Mouse (Mus musculus): ENCODE measurements around the gene Notch2. TPM values are rescaled to one million over a fixed set of nuclear protein-coding genes. Genes with fewer than 3 reads are reported as not detected.

The Notch2 gene
- polyA plus RNA-seq, 1 experiment from 2014 or later, result 10.8 TPM

DNA sequence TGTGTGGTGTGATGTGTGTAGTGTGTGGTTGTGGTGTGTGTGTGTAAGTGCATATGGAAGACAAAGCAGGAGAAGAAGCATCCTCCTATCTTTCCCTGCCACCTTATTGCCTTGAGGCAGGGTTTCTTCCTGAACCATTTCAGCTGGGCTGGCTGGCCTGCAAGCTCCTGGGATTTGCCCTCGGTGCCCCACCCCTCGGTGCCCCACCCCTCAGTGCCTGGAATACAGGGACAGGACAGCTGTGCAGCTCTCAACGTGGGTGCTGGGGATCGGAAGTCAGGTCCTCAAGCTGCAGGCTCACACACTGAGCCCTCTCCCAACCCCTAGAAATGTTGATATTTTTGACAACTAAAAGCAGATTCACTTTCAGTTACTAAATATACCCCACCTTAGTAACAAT lies 142.8 kb downstream of the Notch2 start:
- ATAC-seq (ENCODE audit: low FRiP score, low TSS enrichment) (no peak), DNase-seq (no peak)
- 54% methylated on average over 4 of the region's 4 CpGs for WGBS
- H3K4me2 ChIP-seq (ENCODE audit: low read length), result no peak overlapping the region
- H3K9me3 ChIP-seq (ENCODE audit: control insufficient read depth, low read length), result no peaks in the 10 kb centered on the region
- H3K27me3 ChIP-seq (ENCODE audit: control insufficient read depth, insufficient read depth, low read length), result no peaks in the 10 kb centered on the region
- H3K36me3 ChIP-seq (ENCODE audit: control insufficient read depth, insufficient read depth, low read length), result no peaks in the 10 kb centered on the region
- no peak overlapping the region for H3K27ac ChIP-seq (replicated peaks; ENCODE audit: low read depth, low read length)
- H3K4me1 ChIP-seq (ENCODE audit: control insufficient read depth, insufficient read depth, low read length), result no peaks in the 10 kb centered on the region
- H3K4me3 ChIP-seq (replicated peaks; ENCODE audit: low read depth, low read length), result no peak overlapping the region
- H3K9ac ChIP-seq (replicated peaks; ENCODE audit: low read length), result no peak overlapping the region

DNA sequence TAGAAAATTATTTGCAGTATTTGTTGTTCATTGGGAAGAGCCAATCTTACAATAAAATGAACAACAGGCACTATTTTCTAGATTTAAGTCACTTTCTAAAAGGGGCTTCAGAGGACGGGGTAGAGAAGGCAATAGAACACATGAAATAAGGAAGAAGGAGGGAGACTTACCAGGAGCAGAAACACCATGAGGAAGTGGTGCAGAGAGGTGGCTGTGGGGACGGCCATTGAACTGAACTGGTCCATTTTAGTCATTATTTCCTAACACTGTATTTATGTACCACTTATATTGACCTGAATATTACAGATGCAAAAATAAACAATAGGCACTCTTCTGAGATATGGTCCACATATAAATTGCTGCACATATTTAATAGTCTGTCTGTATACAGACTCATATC lies 143.7 kb downstream of the Notch2 start:
- Histone ChIP-seq H3K4me3 (replicated peaks; ENCODE audit: low read depth, low read length) (no peak overlapping the region), H3K27me3 (ENCODE audit: control insufficient read depth, insufficient read depth, low read length) (no peaks in the 10 kb centered on the region), H3K9ac (replicated peaks; ENCODE audit: low read length) (no peak overlapping the region), H3K36me3 (ENCODE audit: control insufficient read depth, insufficient read depth, low read length) (no peaks in the 10 kb centered on the region), H3K4me1 (ENCODE audit: control insufficient read depth, insufficient read depth, low read length) (no peaks in the 10 kb centered on the region), H3K4me2 (ENCODE audit: low read length) (no peak overlapping the region), H3K9me3 (ENCODE audit: control insufficient read depth, low read length) (no peaks in the 10 kb centered on the region), H3K27ac (replicated peaks; ENCODE audit: low read depth, low read length) (no peak overlapping the region)
- ATAC-seq (ENCODE audit: low FRiP score, low TSS enrichment) (no peak), DNase-seq (no peak)
- WGBS, result 84% methylated on average over 2 of the region's 2 CpGs

DNA sequence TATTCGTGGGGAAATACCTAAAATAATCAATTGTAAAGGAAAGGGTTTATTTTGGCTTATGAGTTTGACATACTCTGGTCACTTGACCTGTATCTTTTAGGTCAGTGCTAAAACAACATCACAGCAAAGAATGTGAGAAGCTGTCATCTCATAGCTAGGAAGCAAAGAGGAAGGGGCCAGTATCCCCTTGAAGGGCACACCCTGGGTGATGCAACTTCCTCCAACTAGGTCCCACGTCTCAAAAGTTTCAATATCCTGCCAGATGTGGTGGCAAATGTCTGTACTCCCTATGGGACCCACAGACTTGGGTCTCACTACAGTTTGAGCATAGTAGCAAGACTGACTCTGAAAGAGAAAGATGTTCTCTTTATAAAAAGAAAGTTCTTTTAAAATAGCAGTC lies 144.3 kb downstream of the Notch2 start:
- Histone ChIP-seq H3K36me3 (ENCODE audit: control insufficient read depth, insufficient read depth, low read length) (no peaks in the 10 kb centered on the region), H3K4me3 (replicated peaks; ENCODE audit: low read depth, low read length) (no peak overlapping the region), H3K9me3 (ENCODE audit: control insufficient read depth, low read length) (no peaks in the 10 kb centered on the region), H3K27ac (replicated peaks; ENCODE audit: low read depth, low read length) (no peak overlapping the region), H3K4me1 (ENCODE audit: control insufficient read depth, insufficient read depth, low read length) (no peaks in the 10 kb centered on the region), H3K27me3 (ENCODE audit: control insufficient read depth, insufficient read depth, low read length) (no peaks in the 10 kb centered on the region), H3K4me2 (ENCODE audit: low read length) (no peak overlapping the region), H3K9ac (replicated peaks; ENCODE audit: low read length) (no peak overlapping the region)
- 69% methylated on average over 2 of the region's 2 CpGs for WGBS
- DNase-seq, result no peak
- no peak for ATAC-seq (ENCODE audit: low FRiP score, low TSS enrichment)

DNA sequence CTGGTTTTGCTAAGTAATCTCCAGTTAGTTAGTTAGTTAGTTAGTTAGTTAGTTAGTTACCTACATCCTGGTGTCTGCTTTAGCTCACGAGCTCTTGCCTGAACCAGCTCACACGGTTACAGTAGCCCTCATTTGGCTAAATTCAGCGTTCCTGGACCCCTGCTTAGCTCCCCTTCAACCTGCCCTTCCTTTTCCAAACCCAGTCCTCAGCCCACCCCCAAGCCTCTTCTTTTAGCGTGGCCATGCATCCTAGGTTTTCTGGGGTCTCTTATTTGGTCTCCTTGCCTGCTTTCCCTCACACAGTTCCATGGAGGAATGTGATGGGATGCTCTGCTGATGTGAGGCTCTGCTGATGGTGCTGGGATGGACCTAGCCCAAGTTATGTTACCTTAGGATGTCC lies 145.3 kb downstream of the Notch2 start:
- Histone ChIP-seq H3K4me1 (ENCODE audit: control insufficient read depth, insufficient read depth, low read length) (no peaks in the 10 kb centered on the region), H3K4me2 (ENCODE audit: low read length) (no peak overlapping the region), H3K4me3 (replicated peaks; ENCODE audit: low read depth, low read length) (no peak overlapping the region), H3K9ac (replicated peaks; ENCODE audit: low read length) (no peak overlapping the region), H3K9me3 (ENCODE audit: control insufficient read depth, low read length) (no peaks in the 10 kb centered on the region), H3K27ac (replicated peaks; ENCODE audit: low read depth, low read length) (no peak overlapping the region), H3K27me3 (ENCODE audit: control insufficient read depth, insufficient read depth, low read length) (no peaks in the 10 kb centered on the region), H3K36me3 (ENCODE audit: control insufficient read depth, insufficient read depth, low read length) (no peaks in the 10 kb centered on the region)
- ATAC-seq (ENCODE audit: low FRiP score, low TSS enrichment) (no peak), DNase-seq (no peak)
- 73% methylated on average over 4 of the region's 4 CpGs for WGBS

DNA sequence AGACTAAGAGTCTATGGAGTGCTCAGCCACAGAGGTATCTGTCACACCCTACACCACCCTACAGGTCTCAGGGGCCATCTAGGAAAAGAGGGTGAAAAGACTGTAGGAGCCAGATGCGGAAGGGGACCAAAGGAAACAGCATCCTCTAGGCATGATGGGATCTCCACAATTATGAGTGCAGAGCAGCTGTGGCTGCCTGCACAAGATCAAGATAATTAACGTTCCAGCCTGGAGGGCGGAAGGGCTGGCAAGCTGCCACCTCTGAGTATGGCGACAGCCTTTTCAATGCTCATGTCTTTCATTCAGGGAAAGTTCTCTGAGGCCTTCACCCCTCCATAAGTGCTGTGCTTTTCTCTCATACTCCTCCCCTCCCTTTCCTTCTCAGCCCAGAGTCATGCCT lies 146.0 kb downstream of the Notch2 start:
- no peak overlapping the region for H3K4me2 ChIP-seq (ENCODE audit: low read length)
- H3K27me3 ChIP-seq (ENCODE audit: control insufficient read depth, insufficient read depth, low read length), result no peaks in the 10 kb centered on the region
- H3K36me3 ChIP-seq (ENCODE audit: control insufficient read depth, insufficient read depth, low read length), result no peaks in the 10 kb centered on the region
- peak; percentile 54 for DNase-seq
- no peak for ATAC-seq (ENCODE audit: low FRiP score, low TSS enrichment)
- H3K4me1 ChIP-seq (ENCODE audit: control insufficient read depth, insufficient read depth, low read length), result no peaks in the 10 kb centered on the region
- WGBS, result 54% methylated on average over 4 of the region's 4 CpGs
- no peak overlapping the region for H3K4me3 ChIP-seq (replicated peaks; ENCODE audit: low read depth, low read length)
- H3K9ac ChIP-seq (replicated peaks; ENCODE audit: low read length), result no peak overlapping the region
- no peaks in the 10 kb centered on the region for H3K9me3 ChIP-seq (ENCODE audit: control insufficient read depth, low read length)
- H3K27ac ChIP-seq (replicated peaks; ENCODE audit: low read depth, low read length), result no peak overlapping the region

DNA sequence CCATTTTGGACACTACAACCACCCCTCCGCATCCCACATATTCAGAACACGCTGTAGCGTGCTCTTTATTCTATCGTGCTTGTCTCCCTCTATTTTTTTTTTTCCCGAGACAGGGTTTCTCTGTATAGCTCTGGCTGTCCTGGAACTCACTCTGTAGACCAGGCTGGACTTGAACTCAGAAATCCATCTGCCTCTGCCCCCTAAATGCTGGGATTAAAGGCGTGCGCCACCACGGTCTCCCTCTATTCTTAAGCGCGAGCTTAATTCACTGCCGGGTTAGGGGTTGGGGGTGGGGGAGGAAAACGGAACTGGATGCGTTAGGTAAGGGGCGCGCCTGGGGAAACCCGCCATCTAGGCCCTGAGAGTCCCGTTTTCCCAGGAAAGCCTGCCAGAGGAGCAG lies 147.0 kb downstream of the Notch2 start, which contains the start of gene Adam30:
Adam30 (plus strand) TSS at position 301 of the 400 bp plus-strand sequence.
- Histone ChIP-seq H3K4me2 (ENCODE audit: low read length) (no peak within 1 kb of the TSS), H3K9ac (replicated peaks; ENCODE audit: low read length) (no peak within 1 kb of the TSS), H3K4me1 (ENCODE audit: control insufficient read depth, insufficient read depth, low read length) (no peaks in the 10 kb centered on the region), H3K36me3 (ENCODE audit: control insufficient read depth, insufficient read depth, low read length) (no peaks in the 10 kb centered on the region), H3K27me3 (ENCODE audit: control insufficient read depth, insufficient read depth, low read length) (no peaks in the 10 kb centered on the region), H3K4me3 (replicated peaks; ENCODE audit: low read depth, low read length) (no peak within 1 kb of the TSS), H3K9me3 (ENCODE audit: control insufficient read depth, low read length) (no peaks in the 10 kb centered on the region), H3K27ac (replicated peaks; ENCODE audit: low read depth, low read length) (no peak within 1 kb of the TSS)
- DNase-seq (no peak), ATAC-seq (ENCODE audit: low FRiP score, low TSS enrichment) (no peak)
- WGBS, result 90% methylated on average over 17 of the region's 17 CpGs

DNA sequence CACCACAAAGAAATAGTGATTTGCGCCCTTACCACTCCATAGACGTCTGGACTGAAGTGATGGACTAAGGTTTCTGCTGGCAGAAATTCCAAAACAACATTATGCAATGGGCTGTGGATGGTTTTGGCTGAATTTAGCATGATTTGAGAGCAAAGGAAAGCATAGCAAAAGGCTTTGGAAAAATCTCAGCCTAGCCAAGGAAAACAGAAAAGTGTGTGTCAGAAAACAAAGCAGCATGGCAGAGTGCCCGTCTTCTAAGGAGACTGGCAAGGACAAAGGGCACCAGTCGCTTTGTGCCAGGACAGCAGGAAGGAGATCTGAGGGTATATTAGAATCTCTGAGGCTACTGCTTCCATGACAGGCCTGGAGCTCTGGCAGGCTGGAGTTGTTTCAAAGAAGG lies 165.0 kb downstream of the Notch2 start:
- no peaks in the 10 kb centered on the region; the same call in 1 of the 2 replicates for H3K9me3 ChIP-seq (ENCODE audit: control insufficient read depth, low read length)
- H3K27me3 ChIP-seq (ENCODE audit: control insufficient read depth, insufficient read depth, low read length), result no peaks in the 10 kb centered on the region
- H3K4me2 ChIP-seq (ENCODE audit: low read length), result no peak overlapping the region
- H3K4me1 ChIP-seq (ENCODE audit: control insufficient read depth, insufficient read depth, low read length), result no peaks in the 10 kb centered on the region
- no peaks in the 10 kb centered on the region for H3K36me3 ChIP-seq (ENCODE audit: control insufficient read depth, insufficient read depth, low read length)
- ATAC-seq (ENCODE audit: low FRiP score, low TSS enrichment) (no peak), DNase-seq (peak; percentile 20)
- no peak overlapping the region for H3K9ac ChIP-seq (replicated peaks; ENCODE audit: low read length)
- H3K4me3 ChIP-seq (replicated peaks; ENCODE audit: low read depth, low read length), result no peak overlapping the region
- H3K27ac ChIP-seq (replicated peaks; ENCODE audit: low read depth, low read length), result no peak overlapping the region
- WGBS, result 82% methylated on average over 4 of the region's 4 CpGs

DNA sequence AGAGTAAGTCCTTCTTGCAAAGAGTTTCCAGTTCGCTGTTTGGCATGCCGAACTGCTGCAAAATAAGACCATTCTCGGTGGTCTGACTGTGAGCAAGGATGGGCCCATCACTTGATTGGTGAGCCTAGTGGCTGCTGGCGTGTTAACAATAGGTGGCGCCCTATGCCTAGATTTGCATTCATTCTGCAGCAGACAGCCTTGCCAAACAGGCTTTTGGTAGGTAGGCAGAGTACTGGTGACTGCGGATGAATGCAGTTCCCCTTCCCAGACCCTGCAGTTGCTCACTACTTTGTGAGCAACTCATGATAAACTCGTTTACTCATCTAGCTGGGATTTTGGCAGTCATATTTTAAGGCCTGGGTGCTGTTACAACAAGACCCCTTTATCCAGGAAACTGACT lies 167.5 kb downstream of the Notch2 start:
- H3K36me3 ChIP-seq (ENCODE audit: control insufficient read depth, insufficient read depth, low read length), result no peaks in the 10 kb centered on the region
- no peak overlapping the region for H3K4me2 ChIP-seq (ENCODE audit: low read length)
- no peaks in the 10 kb centered on the region for H3K27me3 ChIP-seq (ENCODE audit: control insufficient read depth, insufficient read depth, low read length)
- WGBS, result 21% methylated on average over 7 of the region's 7 CpGs
- H3K27ac ChIP-seq (replicated peaks; ENCODE audit: low read depth, low read length), result no peak overlapping the region
- no peak for ATAC-seq (ENCODE audit: low FRiP score, low TSS enrichment)
- no peaks in the 10 kb centered on the region for H3K9me3 ChIP-seq (ENCODE audit: control insufficient read depth, low read length)
- H3K9ac ChIP-seq (replicated peaks; ENCODE audit: low read length), result no peak overlapping the region
- H3K4me3 ChIP-seq (replicated peaks; ENCODE audit: low read depth, low read length), result no peak overlapping the region
- peaks cover 7% of the 10 kb centered on the region; the same call in 1 of the 2 replicates for H3K4me1 ChIP-seq (ENCODE audit: control insufficient read depth, insufficient read depth, low read length)
- peak; percentile 74 for DNase-seq

DNA sequence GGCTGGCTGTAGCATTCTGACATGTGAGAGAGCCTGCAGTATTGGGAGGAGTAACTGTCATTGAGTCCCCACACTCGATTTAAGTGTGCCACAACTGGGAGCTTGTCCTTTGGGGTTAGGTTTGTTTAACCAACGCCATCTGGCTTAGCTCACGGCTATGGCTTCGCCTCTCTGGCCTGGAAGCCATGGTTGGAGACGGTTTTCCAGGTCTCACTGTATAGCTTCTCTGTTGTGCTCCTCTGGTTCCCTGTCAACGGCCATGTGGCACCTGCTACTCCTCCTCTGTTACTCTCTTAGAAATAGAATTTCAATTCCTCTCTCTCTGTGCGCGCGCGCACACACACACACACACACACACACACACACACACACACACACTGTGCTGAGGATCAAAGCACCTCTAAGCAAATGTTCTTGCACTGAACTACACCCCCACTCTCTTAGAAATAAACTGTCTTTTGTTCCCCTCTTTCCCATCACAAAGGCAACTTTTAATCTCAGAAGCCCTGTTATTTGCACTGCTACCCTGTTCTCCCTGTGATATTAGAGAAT lies 171.9 kb downstream of the Notch2 start:
- no peak overlapping the region for H3K27ac ChIP-seq (replicated peaks; ENCODE audit: low read depth, low read length)
- WGBS, result 50% methylated on average over 10 of the region's 10 CpGs
- H3K27me3 ChIP-seq (ENCODE audit: control insufficient read depth, insufficient read depth, low read length), result no peaks in the 10 kb centered on the region
- H3K4me1 ChIP-seq (ENCODE audit: control insufficient read depth, insufficient read depth, low read length), result peaks cover 7% of the 10 kb centered on the region; the same call in 1 of the 2 replicates
- DNase-seq, result peak; percentile 26
- H3K9me3 ChIP-seq (ENCODE audit: control insufficient read depth, low read length), result no peaks in the 10 kb centered on the region
- no peak overlapping the region for H3K9ac ChIP-seq (replicated peaks; ENCODE audit: low read length)
- H3K4me2 ChIP-seq (ENCODE audit: low read length), result no peak overlapping the region
- no peak overlapping the region for H3K4me3 ChIP-seq (replicated peaks; ENCODE audit: low read depth, low read length)
- no peaks in the 10 kb centered on the region for H3K36me3 ChIP-seq (ENCODE audit: control insufficient read depth, insufficient read depth, low read length)
- no peak for ATAC-seq (ENCODE audit: low FRiP score, low TSS enrichment)

All from midbrain, embryonic 14.5 days (tissue).